Mouse (Mus musculus) hematopoietic stem cell, adult 5-6 weeks (primary cell): Measurements from ENCODE around the gene Rpl18. TPM values are rescaled to one million over a fixed set of nuclear protein-coding genes. Genes with fewer than 3 reads are reported as not detected.

Source experiments
- ATAC-seq, 2 experiments: fragments of 125-278 bp in 1 of 2; replicated peaks in 1 of 2; 2 replicates each; pipeline ENCODE4 v1.8.0; 2016 to 2017; ENCODE audit warnings: inconsistent platforms in 2 of 2, mild to moderate bottlenecking in 2 of 2, moderate number of reproducible peaks in 2 of 2, low read depth in 1 of 2, moderate TSS enrichment in 1 of 2; ENCODE audit not compliant: low FRiP score in 2 of 2, poor library complexity in 2 of 2, severe bottlenecking in 2 of 2, insufficient read depth in 1 of 2, low TSS enrichment in 1 of 2
- total RNA-seq: library from RNA; stranded (forward); fragments of 172-1452, 232-1000 nt; gene quantifications from 2 replicates; pipeline ENCODE4 v1.2.3, GENCODE M21; 2017

The Rpl18 gene
- total RNA-seq, 1 experiment from 2014 or later: 1,816 TPM

- ATAC-seq: no peak
Observed at GRCm38 (mm10) chr7:45709036-45709435, 6.2 kb upstream of the Rpl18 start.

- ATAC-seq: no peak
Observed at GRCm38 (mm10) chr7:45709677-45710355, 5.4 kb upstream of the Rpl18 start.

GRCm38 (mm10) chr7:45710477-45711191, 4.6 kb upstream of the Rpl18 start:
- ATAC-seq: no peak

- ATAC-seq: no peak
Observed at GRCm38 (mm10) chr7:45711316-45712021, 3.8 kb upstream of the Rpl18 start.

- no peak for ATAC-seq
Observed at GRCm38 (mm10) chr7:45712022-45712757, 3.1 kb upstream of the Rpl18 start.

- ATAC-seq: no peak
Observed at GRCm38 (mm10) chr7:45713396-45713795, 1.9 kb upstream of the Rpl18 start.

- ATAC-seq: no peak
Observed at GRCm38 (mm10) chr7:45713881-45714520, 1.3 kb upstream of the Rpl18 start.

GRCm38 (mm10) chr7:45714630-45715089, 597 bp upstream of the Rpl18 start:
- no peak for ATAC-seq

- no peak; a peak in 1 of 4 replicates for ATAC-seq
Observed at GRCm38 (mm10) chr7:45715741-45716459, 643 bp downstream of the Rpl18 start.

GRCm38 (mm10) chr7:45716460-45716857, 1.2 kb downstream of the Rpl18 start:
- ATAC-seq: no peak

- ATAC-seq: peak; percentile 8 to 18; a peak in 3 of 4 replicates
Observed at GRCm38 (mm10) chr7:45716952-45717917, 2.0 kb downstream of the Rpl18 start.

- peak; percentile 63 to 73 for ATAC-seq
Observed at GRCm38 (mm10) chr7:45717918-45718297, 2.7 kb downstream of the Rpl18 start, which contains the start of gene Sphk2. TSS of gene Sphk2 (minus strand) at chr7:45718002.

GRCm38 (mm10) chr7:45718331-45718730, 3.1 kb downstream of the Rpl18 start:
- no peak for ATAC-seq

GRCm38 (mm10) chr7:45719180-45719579, 3.9 kb downstream of the Rpl18 start:
- no peak for ATAC-seq

GRCm38 (mm10) chr7:45719738-45720412, 4.6 kb downstream of the Rpl18 start:
- no peak for ATAC-seq
